Mouse (Mus musculus): ENCODE measurements around the gene Apbb2.

- TF ChIP-seq USF1 (IDR thresholded peaks at IDR 0.05; ENCODE audit: low read depth) (no peak), CTCF (IDR thresholded peaks at IDR 0.05; ENCODE audit: control insufficient read depth, insufficient read depth, insufficient read length) (no peak)
Observed at GRCm38 (mm10) chr5:66470837-66471236, 147.7 kb downstream of the Apbb2 start.
